Mouse (Mus musculus) stomach, embryonic 16.5 days (tissue): ENCODE results near the gene Iqcf4. TPM values are rescaled to one million over a fixed set of nuclear protein-coding genes. Genes with fewer than 3 reads are reported as not detected.
"Not testable (repeated sequence)": the region's sequence is repeated elsewhere in the genome, so short reads cannot be mapped to it uniquely, and the experiment has no call there.

ENCODE experiments used
- ATAC-seq: fragments of 200-750 bp; cut with Nextera tagmentation; 2 replicates; pipeline ENCODE4 v1.8.0; 2017; ENCODE audit warnings: moderate number of reproducible peaks, moderate TSS enrichment; ENCODE audit not compliant: insufficient read depth, low FRiP score
- H3K27ac ChIP-seq: fragments of 300-500 bp; sonication (generic); 2 replicates; pipeline ENCODE4 v1.5.1; 2014; ENCODE audit warnings: low read length
- H3K27me3 ChIP-seq: fragments of 300-500 bp; sonication (generic); 2 replicates; pipeline ENCODE4 v1.6.1; 2014; ENCODE audit warnings: low read length, control low read depth, mixed read lengths; ENCODE audit not compliant: control insufficient read depth, insufficient read depth
- H3K36me3 ChIP-seq: fragments of 300-500 bp; sonication (generic); 2 replicates; pipeline ENCODE4 v1.6.1; 2014; ENCODE audit warnings: low read length; ENCODE audit not compliant: control insufficient read depth, insufficient read depth
- H3K4me1 ChIP-seq: fragments of 300-500 bp; sonication (generic); 2 replicates; pipeline ENCODE4 v1.6.1; 2014; ENCODE audit warnings: low read length, control low read depth, mixed read lengths; ENCODE audit not compliant: control insufficient read depth, insufficient read depth
- H3K4me2 ChIP-seq: fragments of 300-500 bp; sonication (generic); 2 replicates; pipeline ENCODE4 v1.6.1; 2014; ENCODE audit warnings: low read depth, low read length, mixed read lengths
- H3K4me3 ChIP-seq: fragments of 300-500 bp; sonication (generic); replicated peaks from 2 replicates; pipeline ENCODE4 v1.5.1; 2014; ENCODE audit warnings: mild to moderate bottlenecking, low read length
- H3K9ac ChIP-seq: fragments of 300-500 bp; sonication (generic); 2 replicates; pipeline ENCODE4 v1.6.1; 2014; ENCODE audit warnings: low read length
- H3K9me3 ChIP-seq: fragments of 300-500 bp; sonication (generic); replicated peaks from 2 replicates; pipeline ENCODE4 v1.6.1; 2016; ENCODE audit warnings: low read length, control low read depth; ENCODE audit not compliant: control insufficient read depth
- WGBS: fragments of 180-500 bp; shearing (Covaris S2); extraction: QIAGEN DNeasy Blood & Tissue Kit; methylation state at CpG from one replicate; pipeline ENCODE4 v1.1.7; 2014; 5-methylcytosine and 5-hydroxymethylcytosine counted together
- polyA plus RNA-seq: library from polyadenylated mRNA; unstranded; fragments of >200 nt; fragmentation: Nextera tagmentation; extraction: Ambion mirVana; gene quantifications from 2 replicates; pipeline ENCODE4 v1.2.1, GENCODE M21; 2015

The Iqcf4 gene
- polyA plus RNA-seq, result not detected in 2 replicates

DNA sequence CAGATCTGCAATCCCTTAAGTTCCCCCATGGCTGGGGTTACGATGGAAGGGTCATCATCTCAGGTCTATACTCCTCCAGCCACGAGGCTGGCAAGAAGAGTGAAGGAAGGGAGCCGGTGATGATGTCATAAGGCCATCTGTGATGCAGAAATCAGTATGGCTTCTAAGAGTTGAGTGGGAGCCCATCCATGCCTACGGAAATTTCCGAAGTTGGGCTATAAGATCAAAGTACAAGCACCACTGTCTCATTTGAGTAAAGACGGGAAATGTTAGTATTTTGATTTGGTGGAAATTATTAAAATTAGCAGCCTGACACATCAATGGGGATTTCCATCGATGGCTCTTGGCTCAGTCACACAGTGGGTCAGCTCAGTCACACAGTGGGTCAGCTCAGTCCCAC, at the start of gene Iqcf4:
TSS of gene Iqcf4 (minus strand) at position 101 of the 400 bp plus-strand sequence.
- H3K4me2 ChIP-seq, result no peak within 1 kb of the TSS
- H3K9me3 ChIP-seq, result no peaks in the 10 kb centered on the region
- H3K9ac ChIP-seq, result no peak within 1 kb of the TSS
- 80% methylated on average over 7 of the region's 7 CpGs for WGBS
- H3K27ac ChIP-seq, result no peak within 1 kb of the TSS
- no peak for ATAC-seq
- H3K4me3 ChIP-seq, result no peak within 1 kb of the TSS
- H3K4me1 ChIP-seq, result no peaks in the 10 kb centered on the region
- no peaks in the 10 kb centered on the region for H3K27me3 ChIP-seq
- H3K36me3 ChIP-seq, result no peaks in the 10 kb centered on the region

DNA sequence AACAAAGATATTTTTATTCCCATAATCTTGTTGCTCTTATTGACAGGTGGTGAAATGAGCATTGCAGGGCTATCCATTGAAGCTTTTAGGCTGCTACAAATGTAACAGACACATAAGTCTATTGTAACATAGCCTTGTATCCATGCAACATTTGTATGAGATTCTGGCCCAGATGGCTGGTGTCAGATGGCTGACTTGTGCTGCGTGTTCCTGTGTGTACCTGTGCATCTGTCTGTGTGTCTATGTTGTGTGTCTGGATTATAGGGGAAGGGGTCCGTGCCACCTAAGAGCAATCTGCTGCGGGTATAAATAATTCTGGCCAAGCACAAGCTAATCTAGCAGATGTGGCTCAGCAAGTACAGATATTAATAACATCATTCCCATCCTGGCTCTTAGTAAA, 46.7 kb upstream of the Iqcf4 start:
- Histone ChIP-seq H3K9ac (no peak overlapping the region), H3K36me3 (no peaks in the 10 kb centered on the region), H3K27me3 (no peaks in the 10 kb centered on the region), H3K4me1 (no peaks in the 10 kb centered on the region), H3K9me3 (no peaks in the 10 kb centered on the region), H3K4me3 (no peak overlapping the region), H3K27ac (no peak overlapping the region), H3K4me2 (no peak overlapping the region)
- no peak for ATAC-seq
- WGBS, result 81% methylated on average over 3 of the region's 3 CpGs

DNA sequence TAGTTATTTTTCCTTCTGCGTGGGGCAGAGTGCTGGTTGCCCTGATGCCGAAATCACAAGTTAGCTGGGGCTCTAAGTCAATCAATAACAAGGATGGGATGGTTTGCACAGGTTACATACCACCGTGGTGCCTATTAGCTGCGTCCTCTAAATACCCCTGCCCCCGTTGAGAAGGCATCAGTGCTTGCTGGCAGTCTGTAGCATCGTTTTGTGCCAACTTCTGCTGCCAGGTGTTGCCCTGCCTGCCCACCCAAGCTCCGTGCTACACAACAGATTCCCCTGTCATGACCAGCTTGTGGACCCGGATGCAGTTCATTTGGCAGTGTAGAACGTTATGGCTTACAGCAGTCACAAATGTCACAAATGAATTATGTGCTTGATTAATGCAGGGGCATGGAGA, 45.5 kb upstream of the Iqcf4 start:
- H3K9me3 ChIP-seq, result no peaks in the 10 kb centered on the region
- no peak overlapping the region for H3K4me2 ChIP-seq
- H3K4me3 ChIP-seq, result no peak overlapping the region
- H3K4me1 ChIP-seq, result no peaks in the 10 kb centered on the region
- no peak overlapping the region for H3K9ac ChIP-seq
- no peaks in the 10 kb centered on the region for H3K36me3 ChIP-seq
- no peak overlapping the region for H3K27ac ChIP-seq
- no peak for ATAC-seq
- no peaks in the 10 kb centered on the region for H3K27me3 ChIP-seq
- 70% methylated on average over 9 of the region's 9 CpGs for WGBS

DNA sequence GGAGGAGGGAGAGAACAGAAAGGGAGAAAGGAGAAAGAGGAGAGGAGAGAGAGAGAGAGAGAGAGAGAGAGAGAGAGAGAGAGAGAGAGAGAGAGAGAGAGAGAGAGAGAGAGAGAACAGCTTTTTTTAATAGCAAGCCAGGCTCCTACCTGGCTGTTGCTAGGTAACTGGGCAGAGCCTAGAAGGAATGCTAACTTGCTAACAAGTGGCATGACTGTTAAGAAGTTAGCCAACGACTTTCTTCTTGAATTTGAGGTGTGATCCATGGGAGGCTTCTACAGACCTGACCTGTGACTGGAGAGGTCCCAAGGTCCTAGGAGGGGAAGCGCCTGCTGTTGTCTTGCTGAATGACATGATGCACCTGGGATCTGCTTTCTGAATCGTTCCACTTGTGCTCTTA, 43.8 kb upstream of the Iqcf4 start:
- no peak overlapping the region for H3K4me2 ChIP-seq
- H3K4me3 ChIP-seq, result no peak overlapping the region
- 16% methylated on average over 3 of the region's 3 CpGs for WGBS
- no peaks in the 10 kb centered on the region for H3K9me3 ChIP-seq
- H3K36me3 ChIP-seq, result no peaks in the 10 kb centered on the region
- no peaks in the 10 kb centered on the region for H3K27me3 ChIP-seq
- H3K9ac ChIP-seq, result no peak overlapping the region
- ATAC-seq, result no peak
- no peaks in the 10 kb centered on the region for H3K4me1 ChIP-seq
- H3K27ac ChIP-seq, result no peak overlapping the region

DNA sequence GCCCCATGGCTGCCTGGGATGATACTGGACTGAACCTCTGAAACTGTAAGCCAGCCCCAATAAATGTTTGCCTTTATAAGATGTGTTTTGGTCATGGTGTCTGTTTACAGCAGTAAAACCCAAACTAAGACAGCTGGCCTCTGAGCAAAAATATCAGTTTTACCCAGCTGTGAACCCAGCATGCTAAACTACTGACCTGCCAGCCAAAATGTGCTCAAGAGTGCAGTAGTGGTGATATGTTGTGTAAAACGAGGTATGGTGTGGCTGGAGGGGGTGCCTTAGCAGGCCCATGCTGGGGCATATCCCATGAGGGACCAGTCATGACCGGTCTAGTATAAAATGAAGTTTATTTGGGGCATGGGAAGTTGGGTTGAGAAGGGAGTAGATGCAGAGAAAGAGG, 43.2 kb upstream of the Iqcf4 start:
- no peak for ATAC-seq
- Histone ChIP-seq H3K4me3 (no peak overlapping the region), H3K4me1 (no peaks in the 10 kb centered on the region), H3K27ac (no peak overlapping the region), H3K9me3 (no peaks in the 10 kb centered on the region), H3K27me3 (no peaks in the 10 kb centered on the region), H3K4me2 (no peak overlapping the region), H3K36me3 (no peaks in the 10 kb centered on the region), H3K9ac (no peak overlapping the region)
- 64% methylated on average over 2 of the region's 2 CpGs for WGBS

DNA sequence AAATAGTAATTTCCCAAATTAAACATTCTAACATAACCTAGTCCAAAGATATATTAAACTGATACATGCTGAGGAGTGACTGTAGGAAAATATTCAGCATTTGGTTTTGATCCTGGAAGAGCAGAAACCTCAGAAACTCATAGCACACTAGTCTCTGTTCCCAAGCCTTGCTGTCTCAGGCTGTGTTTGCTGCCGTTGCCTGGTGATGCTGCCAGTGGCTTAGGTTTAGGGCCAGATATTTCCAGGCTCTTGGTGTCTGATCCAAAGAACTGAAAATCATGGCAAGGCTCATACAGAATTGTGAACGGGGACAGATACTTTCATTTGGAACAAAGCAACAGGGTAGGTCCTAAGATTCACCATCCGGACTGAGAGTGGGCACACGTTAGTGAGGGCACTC, 39.9 kb upstream of the Iqcf4 start:
- Histone ChIP-seq H3K4me2 (no peak overlapping the region), H3K9ac (no peak overlapping the region), H3K27ac (no peak overlapping the region), H3K36me3 (no peaks in the 10 kb centered on the region), H3K9me3 (no peaks in the 10 kb centered on the region), H3K4me3 (no peak overlapping the region), H3K4me1 (no peaks in the 10 kb centered on the region), H3K27me3 (no peaks in the 10 kb centered on the region)
- no peak for ATAC-seq
- 80% methylated on average over 4 of the region's 4 CpGs for WGBS

DNA sequence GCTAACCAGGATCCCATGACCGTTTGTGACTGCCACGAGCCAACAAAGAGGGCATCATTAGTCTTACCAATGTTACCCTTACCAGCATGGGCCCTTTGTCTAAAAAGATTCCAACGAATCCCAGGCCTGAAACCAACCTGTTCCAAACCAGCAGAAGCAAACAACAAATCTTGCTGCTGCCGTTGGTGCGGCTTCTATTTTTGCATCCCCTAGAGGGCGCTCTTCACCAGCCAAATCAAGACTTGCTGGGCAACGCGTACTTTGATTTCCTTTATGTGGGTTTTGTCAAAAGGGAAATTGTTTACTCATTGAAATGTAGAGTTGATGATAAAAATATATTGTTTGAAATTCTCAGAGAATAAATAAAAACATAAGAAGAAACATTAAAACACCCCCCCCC, 29.8 kb upstream of the Iqcf4 start:
- no peak for ATAC-seq
- 29% methylated on average over 8 of the region's 8 CpGs for WGBS
- Histone ChIP-seq H3K4me2 (no peak overlapping the region), H3K4me1 (no peaks in the 10 kb centered on the region), H3K4me3 (no peak overlapping the region), H3K9me3 (no peaks in the 10 kb centered on the region), H3K36me3 (no peaks in the 10 kb centered on the region), H3K9ac (no peak overlapping the region), H3K27ac (no peak overlapping the region), H3K27me3 (no peaks in the 10 kb centered on the region)

DNA sequence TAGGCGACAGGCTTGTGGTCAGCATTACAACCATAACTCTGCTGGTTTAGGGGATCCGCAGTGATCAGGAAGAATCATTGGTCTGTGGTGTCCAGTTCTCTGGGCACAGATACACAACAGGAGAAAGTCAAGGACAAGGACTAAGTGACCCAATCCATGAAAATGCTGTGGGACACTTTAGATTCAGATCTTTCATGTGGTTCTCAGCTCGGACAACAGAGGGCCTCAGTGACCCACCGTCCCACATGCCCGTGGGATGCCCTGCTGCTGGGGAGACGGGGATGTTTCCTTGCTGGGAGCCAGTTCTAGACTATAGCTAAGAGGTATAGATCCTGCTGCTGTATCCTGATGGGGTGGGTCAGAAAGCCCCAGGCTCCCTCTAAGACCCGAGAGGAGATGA, 27.7 kb upstream of the Iqcf4 start:
- no peak overlapping the region for H3K4me3 ChIP-seq
- no peak overlapping the region for H3K9ac ChIP-seq
- H3K9me3 ChIP-seq, result no peaks in the 10 kb centered on the region
- no peaks in the 10 kb centered on the region for H3K36me3 ChIP-seq
- WGBS, result 42% methylated on average over 7 of the region's 7 CpGs
- no peak for ATAC-seq
- H3K27ac ChIP-seq, result no peak overlapping the region
- H3K4me2 ChIP-seq, result no peak overlapping the region
- no peaks in the 10 kb centered on the region for H3K27me3 ChIP-seq
- H3K4me1 ChIP-seq, result no peaks in the 10 kb centered on the region

DNA sequence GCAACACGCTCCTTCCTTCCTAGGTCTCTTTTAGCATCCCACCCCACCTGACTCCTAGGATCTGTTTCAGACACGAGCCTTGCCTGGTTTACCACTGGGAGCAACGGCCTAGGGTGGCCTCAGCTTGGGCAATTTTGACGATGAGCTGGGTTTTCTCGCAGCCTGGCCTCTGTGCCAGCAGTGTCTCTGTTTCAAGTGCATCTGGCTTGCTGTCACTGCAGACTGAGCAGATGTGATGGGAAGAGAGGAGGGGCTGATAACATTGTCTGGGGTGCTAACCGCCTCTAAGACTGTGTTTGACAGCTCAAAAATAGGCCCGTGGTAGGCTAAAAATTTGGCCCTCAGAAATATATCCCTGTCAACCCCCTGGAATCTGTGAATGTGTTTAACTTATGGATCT, 25.0 kb upstream of the Iqcf4 start:
- no peak for ATAC-seq
- no peak overlapping the region for H3K4me2 ChIP-seq
- no peak overlapping the region for H3K9ac ChIP-seq
- H3K27ac ChIP-seq, result no peak overlapping the region
- WGBS, result 61% methylated on average over 7 of the region's 7 CpGs
- no peaks in the 10 kb centered on the region for H3K36me3 ChIP-seq
- no peaks in the 10 kb centered on the region for H3K27me3 ChIP-seq
- H3K9me3 ChIP-seq, result no peaks in the 10 kb centered on the region
- no peaks in the 10 kb centered on the region for H3K4me1 ChIP-seq
- H3K4me3 ChIP-seq, result no peak overlapping the region

DNA sequence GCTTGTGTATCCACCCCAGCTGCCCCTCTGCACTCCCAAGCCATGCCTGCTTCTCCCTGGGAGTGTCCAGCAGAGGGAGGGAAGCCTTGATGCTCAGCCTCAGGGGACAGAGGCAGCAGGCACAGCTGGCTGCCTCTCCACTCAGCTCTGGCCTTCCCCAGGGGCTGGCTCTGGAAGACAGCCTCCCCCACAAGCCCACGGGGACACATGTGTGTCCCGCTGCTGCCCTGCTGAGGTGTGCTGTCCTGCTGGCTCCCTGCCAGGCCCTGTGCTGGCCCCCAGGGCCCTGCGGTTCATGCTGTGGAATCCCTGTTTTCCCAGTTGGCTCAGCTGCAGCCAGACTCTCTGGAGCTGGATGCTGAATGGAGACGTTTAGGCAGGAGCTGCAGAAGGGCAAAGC, 24.6 kb upstream of the Iqcf4 start:
- H3K27ac ChIP-seq, H3K27me3 ChIP-seq, H3K9ac ChIP-seq, H3K4me2 ChIP-seq, ATAC-seq, H3K36me3 ChIP-seq, H3K4me3 ChIP-seq, H3K4me1 ChIP-seq, H3K9me3 ChIP-seq: not testable (repeated sequence)
- 15% methylated on average over 4 of the region's 4 CpGs for WGBS
